Mouse (Mus musculus): ENCODE data around the gene Scn5a. TPM values are rescaled to one million over a fixed set of nuclear protein-coding genes. Genes with fewer than 3 reads are reported as not detected.

Gene Scn5a
- polyA plus RNA-seq, 1 experiment = not detected

DNA sequence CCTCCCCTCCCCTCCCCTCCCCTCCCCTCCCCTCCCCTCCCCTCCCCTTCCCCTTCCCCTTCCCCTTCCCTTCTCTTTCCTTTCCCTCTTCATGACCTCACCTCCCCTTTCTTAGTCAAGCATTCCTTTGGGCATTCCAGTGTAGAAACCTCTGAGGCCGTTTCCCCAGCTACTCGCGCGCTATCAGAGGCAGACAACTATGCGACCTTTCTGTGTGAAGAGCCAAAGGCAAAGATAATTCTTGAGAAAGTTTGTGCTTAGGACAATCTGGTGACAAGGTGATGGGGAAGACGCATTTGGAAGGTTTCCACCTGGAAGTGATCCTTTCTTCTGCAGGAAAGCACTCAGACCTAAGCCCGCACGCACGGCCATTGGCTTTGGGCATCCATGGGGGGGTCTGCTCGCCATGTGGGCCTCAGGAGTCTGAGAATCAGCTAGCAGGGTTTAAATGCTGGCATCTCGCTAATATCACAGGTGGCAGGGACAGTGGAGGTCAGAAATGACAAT, 106.4 kb downstream of the Scn5a start:
- Histone ChIP-seq H3K4me3 (ENCODE audit: insufficient read depth, low read depth, low read length) (no peak overlapping the region), H3K4me1 (ENCODE audit: control insufficient read depth, insufficient read depth, insufficient read length, low read length) (no peaks in the 10 kb centered on the region), H3K27ac (replicated peaks; ENCODE audit: low read depth, low read length) (no peak overlapping the region)

DNA sequence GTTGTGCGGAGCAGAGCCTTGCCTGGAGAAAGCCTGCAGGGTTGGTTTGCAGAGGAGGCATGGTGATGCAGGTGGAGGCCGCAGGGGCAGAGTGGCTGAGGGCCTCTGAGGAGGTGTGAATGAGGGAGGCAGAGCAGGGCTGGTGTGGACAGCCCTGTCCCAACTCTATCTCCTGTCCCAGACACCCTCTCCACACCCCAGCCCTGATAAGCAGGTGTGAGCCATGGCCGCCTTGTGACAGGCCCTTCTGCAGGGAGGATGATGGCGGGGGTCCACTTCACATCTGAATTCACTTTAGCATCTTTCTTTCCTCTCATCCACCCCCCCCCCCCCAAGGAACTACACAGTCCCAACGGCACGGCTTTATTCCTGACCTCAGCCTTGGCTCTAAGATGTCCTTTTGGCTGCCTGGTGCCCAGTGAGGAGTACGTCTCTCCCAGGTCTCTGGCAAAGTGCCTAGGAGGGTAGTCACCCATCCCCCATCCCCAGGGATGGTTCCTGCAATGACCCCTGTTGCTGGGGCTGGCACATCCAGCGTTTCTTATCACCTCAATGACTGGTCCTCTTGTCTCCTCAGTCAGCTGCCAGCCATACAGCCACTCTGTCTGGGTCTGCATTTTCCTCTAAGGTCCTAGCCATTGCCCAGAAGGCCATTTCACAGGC, 109.0 kb downstream of the Scn5a start:
- Histone ChIP-seq H3K4me1 (ENCODE audit: control insufficient read depth, insufficient read depth, insufficient read length, low read length) (no peaks in the 10 kb centered on the region), H3K27ac (replicated peaks; ENCODE audit: low read depth, low read length) (no peak overlapping the region), H3K4me3 (ENCODE audit: insufficient read depth, low read depth, low read length) (no peak overlapping the region)

DNA sequence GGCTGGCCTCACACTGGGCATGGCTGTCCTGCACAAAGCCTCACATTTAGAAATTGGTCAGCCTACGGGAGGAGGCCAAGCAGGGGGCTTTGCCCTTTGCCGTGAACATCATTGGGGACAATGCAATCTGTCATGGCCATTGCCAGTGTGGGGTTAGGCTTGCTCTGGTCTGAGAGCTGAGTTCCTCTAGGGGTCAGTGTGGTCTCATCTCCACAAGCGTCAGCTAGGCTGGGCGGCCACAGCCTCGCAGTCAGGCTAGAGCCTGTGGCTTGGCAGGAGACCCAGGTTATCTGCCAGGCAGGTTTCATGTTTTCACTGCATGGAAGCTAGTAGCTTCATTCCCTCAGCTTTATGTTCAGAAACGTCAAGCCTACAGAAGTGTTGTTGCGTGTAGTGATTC, 113.2 kb downstream of the Scn5a start:
- H3K4me3 ChIP-seq (ENCODE audit: insufficient read depth, low read depth, low read length) = no peak overlapping the region
- H3K27ac ChIP-seq (replicated peaks; ENCODE audit: low read depth, low read length) = no peak overlapping the region
- H3K4me1 ChIP-seq (ENCODE audit: control insufficient read depth, insufficient read depth, insufficient read length, low read length) = no peaks in the 10 kb centered on the region

DNA sequence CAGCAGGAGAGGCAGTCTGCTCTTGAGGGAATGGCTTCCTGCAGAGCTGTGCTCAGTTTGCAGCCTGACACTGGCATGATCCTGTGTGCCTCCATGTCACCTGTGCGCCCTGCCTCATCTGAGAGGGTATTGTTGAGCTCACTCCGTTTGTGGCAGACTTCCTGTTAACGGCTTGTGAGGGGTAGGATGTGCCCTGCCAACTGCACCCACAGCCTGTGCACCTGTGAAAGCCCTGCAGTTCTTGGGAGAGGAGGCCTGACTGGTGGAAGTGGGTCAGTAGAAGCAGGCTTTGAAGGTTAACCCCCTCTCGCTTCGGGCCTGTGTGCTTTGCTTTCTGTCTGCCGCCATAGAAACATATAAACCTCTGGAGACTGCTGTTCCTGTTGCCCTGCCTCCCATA, 113.8 kb downstream of the Scn5a start:
- Histone ChIP-seq H3K4me3 (ENCODE audit: insufficient read depth, low read depth, low read length) (no peak overlapping the region), H3K4me1 (ENCODE audit: control insufficient read depth, insufficient read depth, insufficient read length, low read length) (no peaks in the 10 kb centered on the region), H3K27ac (replicated peaks; ENCODE audit: low read depth, low read length) (no peak overlapping the region)

DNA sequence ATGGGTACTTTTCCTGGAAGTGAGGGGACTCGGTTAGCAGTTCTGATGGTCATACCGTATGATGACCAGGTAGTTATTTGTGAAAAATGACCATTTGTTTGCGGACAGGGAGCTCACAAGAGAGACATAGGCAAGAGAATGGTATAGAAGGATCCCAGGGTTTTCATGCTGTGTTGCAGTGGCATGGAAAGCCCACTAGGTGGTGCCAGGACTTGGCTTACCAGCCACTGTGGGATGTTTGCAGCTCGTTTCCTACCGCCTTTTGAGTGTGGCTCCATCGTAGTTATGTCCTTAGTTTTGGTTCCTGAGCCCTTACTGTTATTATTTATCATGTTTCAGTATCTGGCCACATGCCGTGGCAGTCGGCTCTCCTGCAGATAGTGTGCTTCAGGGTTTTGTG, 118.4 kb downstream of the Scn5a start:
- Histone ChIP-seq H3K4me1 (ENCODE audit: control insufficient read depth, insufficient read depth, insufficient read length, low read length) (no peaks in the 10 kb centered on the region), H3K4me3 (ENCODE audit: insufficient read depth, low read depth, low read length) (no peak overlapping the region), H3K27ac (replicated peaks; ENCODE audit: low read depth, low read length) (no peak overlapping the region)

DNA sequence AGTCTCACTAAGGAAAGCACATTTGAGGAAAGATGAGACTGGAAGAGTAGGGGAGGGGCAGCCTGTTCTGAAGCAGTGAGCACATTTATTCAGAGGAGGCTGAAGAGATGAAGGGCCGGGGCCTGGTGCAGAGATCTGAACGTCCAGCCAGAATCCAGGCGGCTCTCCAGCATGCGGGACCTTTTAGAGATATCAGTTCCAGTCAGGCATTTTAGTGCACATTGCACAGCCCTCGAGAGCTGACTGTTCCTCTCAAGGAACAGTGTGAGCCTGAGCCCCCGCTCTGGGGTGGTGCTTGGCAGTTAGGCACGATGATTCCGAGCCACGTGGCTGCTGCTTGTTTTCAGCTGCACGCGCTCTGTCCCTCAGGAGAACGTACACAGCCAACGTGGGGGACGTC, 121.7 kb downstream of the Scn5a start:
- Histone ChIP-seq H3K4me1 (ENCODE audit: control insufficient read depth, insufficient read depth, insufficient read length, low read length) (no peaks in the 10 kb centered on the region), H3K27ac (replicated peaks; ENCODE audit: low read depth, low read length) (no peak overlapping the region), H3K4me3 (ENCODE audit: insufficient read depth, low read depth, low read length) (no peak overlapping the region)

DNA sequence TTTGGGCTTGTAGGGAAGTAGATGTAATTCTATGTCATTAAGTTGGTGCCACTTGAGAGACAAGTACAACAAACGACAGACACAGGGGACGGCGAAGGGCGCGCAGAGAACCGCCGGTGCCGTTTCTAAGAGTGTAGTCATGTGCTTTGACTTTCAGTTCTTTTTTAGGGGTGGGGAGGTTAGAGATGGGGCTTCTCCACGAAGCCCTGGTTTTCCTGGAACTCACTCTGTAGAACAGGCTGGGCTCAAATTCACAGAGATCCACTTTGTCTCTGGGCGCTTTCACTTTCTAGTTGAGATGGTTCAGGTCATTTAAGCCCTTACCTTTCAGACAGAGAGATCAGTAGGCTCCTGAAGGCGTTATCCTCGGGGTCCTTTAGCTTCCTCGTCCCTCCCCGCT, 122.8 kb downstream of the Scn5a start:
- no peaks in the 10 kb centered on the region for H3K4me1 ChIP-seq (ENCODE audit: control insufficient read depth, insufficient read depth, insufficient read length, low read length)
- no peak overlapping the region for H3K4me3 ChIP-seq (ENCODE audit: insufficient read depth, low read depth, low read length)
- no peak overlapping the region for H3K27ac ChIP-seq (replicated peaks; ENCODE audit: low read depth, low read length)

DNA sequence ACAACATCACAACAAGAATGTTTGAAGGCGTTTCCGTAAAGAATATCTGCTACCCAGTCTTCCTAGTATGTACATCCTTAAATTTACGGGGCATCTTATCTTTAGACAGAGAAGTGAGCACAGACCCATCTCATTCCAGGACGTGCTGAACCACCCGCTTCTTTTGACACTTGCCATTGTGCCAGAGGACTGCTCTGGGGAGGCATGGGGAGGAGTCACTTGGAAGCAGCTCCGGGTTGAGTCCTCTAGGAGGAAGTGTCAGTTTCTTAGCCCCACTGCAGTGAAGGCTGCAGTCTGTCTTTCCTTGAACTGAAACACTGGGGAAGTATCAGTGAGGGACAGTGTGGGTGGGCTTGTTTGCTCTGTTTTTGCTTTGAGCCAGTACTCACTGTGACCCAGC, 133.1 kb downstream of the Scn5a start:
- H3K4me3 ChIP-seq (ENCODE audit: insufficient read depth, low read depth, low read length) = peak overlapping the region; percentile 73
- no peak overlapping the region for H3K27ac ChIP-seq (replicated peaks; ENCODE audit: low read depth, low read length)
- H3K4me1 ChIP-seq (ENCODE audit: control insufficient read depth, insufficient read depth, insufficient read length, low read length) = no peaks in the 10 kb centered on the region

DNA sequence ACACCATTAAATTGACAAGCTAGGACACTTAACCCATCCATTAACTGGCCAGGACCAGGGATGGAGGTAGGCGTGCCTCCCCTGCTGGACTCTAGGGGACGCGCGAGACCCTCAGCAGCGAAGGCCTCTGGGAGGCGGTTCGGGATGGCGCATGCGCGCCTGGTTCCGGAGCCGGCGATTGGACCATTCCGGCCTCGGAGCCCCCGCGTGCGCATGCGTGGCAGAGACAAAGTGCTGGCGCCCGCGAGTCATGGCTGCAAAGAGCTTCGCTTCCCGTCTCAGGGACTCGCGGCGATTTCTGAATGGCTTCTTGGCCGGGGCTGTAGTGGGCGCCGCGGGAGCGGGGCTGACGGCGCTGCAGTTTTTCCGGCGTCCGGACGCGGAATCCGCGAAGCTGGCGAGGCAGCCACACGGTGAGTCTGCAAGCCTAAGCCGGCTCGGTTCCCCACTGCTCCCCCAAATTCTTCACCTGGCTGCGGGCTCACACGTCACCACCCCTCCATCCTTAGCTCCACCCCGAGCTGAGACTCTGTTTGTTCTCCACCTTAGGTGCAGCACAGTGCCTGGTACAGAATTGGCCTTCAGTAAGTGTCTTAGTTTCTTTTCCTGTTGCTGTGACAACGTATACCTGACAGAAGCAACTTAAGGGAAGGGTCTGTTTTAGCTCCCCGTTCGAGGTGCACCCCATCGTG, 133.9 kb downstream of the Scn5a start, which contains the start of gene Exog:
TSS of gene Exog (plus strand) at position 206 of the 692 bp plus-strand sequence.
- no peak within 1 kb of the TSS for H3K27ac ChIP-seq (replicated peaks; ENCODE audit: low read depth, low read length)
- peak within 1 kb of the TSS; percentile 73 for H3K4me3 ChIP-seq (ENCODE audit: insufficient read depth, low read depth, low read length)
- no peaks in the 10 kb centered on the region for H3K4me1 ChIP-seq (ENCODE audit: control insufficient read depth, insufficient read depth, insufficient read length, low read length)

DNA sequence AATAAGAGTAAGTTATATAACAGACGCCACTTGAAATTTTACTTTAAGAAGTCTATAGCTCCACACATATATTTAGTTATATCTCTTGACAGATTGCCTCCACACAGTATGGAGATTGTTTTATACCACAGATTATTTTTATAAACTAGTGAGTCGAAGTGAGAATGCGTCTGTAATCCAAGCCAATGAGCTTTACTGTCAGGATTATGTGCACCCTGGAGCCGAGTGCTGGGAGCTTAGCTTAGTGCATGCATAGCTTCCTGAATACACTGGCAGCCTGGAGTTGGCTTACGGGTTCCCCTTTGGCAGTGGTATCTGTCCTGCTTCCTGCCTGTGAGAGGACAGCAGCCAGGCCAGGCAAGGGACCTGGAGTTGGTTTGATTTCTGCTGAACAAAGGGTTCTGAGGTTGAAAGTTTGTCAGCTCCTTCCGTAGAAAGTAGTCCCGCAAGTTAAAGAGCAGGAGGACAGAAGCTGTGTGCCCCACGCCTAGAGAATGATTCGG, 140.3 kb downstream of the Scn5a start:
- Histone ChIP-seq H3K4me1 (ENCODE audit: control insufficient read depth, insufficient read depth, insufficient read length, low read length) (no peaks in the 10 kb centered on the region), H3K27ac (replicated peaks; ENCODE audit: low read depth, low read length) (no peak overlapping the region), H3K4me3 (ENCODE audit: insufficient read depth, low read depth, low read length) (no peak overlapping the region)

DNA sequence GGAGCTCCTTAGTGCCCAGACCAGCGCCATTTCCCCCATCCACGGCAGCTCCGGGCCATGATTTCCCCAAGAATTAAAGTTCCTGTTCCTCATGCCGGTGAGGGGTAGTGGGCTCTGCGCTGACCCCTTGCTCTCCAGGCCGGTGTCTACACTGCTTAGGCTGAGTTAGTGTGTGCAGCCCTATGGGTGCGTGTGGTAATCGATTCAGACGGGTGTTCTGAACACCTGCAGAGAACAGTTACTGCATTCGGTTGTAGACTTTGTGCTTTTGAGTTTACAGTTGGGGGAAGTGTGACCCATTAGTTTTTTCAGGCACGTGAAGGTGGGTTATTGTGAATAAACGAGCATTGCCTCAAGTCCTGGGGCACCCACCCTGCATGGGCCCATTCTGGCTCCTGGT, 140.8 kb downstream of the Scn5a start:
- no peak overlapping the region for H3K4me3 ChIP-seq (ENCODE audit: insufficient read depth, low read depth, low read length)
- no peaks in the 10 kb centered on the region for H3K4me1 ChIP-seq (ENCODE audit: control insufficient read depth, insufficient read depth, insufficient read length, low read length)
- no peak overlapping the region for H3K27ac ChIP-seq (replicated peaks; ENCODE audit: low read depth, low read length)

DNA sequence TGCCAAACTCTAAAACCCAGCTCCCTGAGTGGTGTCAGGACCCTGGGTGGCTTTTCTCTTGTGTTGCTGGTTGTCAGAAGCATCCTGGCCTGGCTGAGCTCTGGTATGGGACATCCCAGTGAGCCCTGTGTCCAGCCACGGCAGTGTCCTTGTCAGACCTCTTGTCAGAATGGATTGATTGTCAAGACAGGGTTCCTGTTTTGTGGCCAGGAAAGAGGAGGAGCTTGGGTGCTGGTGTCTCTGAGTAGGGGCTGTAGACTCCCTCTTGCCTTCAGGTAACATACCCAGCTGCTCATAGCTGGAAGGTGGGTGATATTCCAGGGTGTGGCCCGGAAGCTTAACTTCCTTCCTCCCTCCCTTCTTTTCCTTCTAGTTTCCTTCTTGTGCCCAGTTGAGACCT, 143.0 kb downstream of the Scn5a start:
- Histone ChIP-seq H3K4me1 (ENCODE audit: control insufficient read depth, insufficient read depth, insufficient read length, low read length) (no peaks in the 10 kb centered on the region), H3K27ac (replicated peaks; ENCODE audit: low read depth, low read length) (no peak overlapping the region), H3K4me3 (ENCODE audit: insufficient read depth, low read depth, low read length) (no peak overlapping the region)

Other genes with a start within 250 kb of the Scn5a start
- 82.7 and 96.9 TPM in 2 replicates for gene Acaa1a, start 239.3 kb downstream of the Scn5a start, polyA plus RNA-seq (2012; ENCODE audit: insufficient read depth, insufficient read length, missing spikeins)
- gene Myd88, start 237.6 kb downstream of the Scn5a start, polyA plus RNA-seq (2012; ENCODE audit: insufficient read depth, insufficient read length, missing spikeins) = 11.2 and 13.3 TPM in 2 replicates
- 1.2 and 1.7 TPM in 2 replicates for gene Xylb, start 221.6 kb downstream of the Scn5a start, polyA plus RNA-seq (2012; ENCODE audit: insufficient read depth, insufficient read length, missing spikeins)
- not detected in 2 replicates for gene Slc22a14, start 213.5 kb downstream of the Scn5a start, polyA plus RNA-seq (2012; ENCODE audit: insufficient read depth, insufficient read length, missing spikeins)
- gene Acvr2b, start 176.9 kb downstream of the Scn5a start, polyA plus RNA-seq (2012; ENCODE audit: insufficient read depth, insufficient read length, missing spikeins) = 1.8 and 5.3 TPM in 2 replicates
- gene Exog, start 134.1 kb downstream of the Scn5a start, polyA plus RNA-seq (2012; ENCODE audit: insufficient read depth, insufficient read length, missing spikeins) = 2.1 and 2.7 TPM in 2 replicates
- gene Scn10a, start 140.3 kb upstream of the Scn5a start, polyA plus RNA-seq (2012; ENCODE audit: insufficient read depth, insufficient read length, missing spikeins) = not detected in 2 replicates
- not detected in 2 replicates for gene Scn11a, start 246.4 kb upstream of the Scn5a start, polyA plus RNA-seq (2012; ENCODE audit: insufficient read depth, insufficient read length, missing spikeins)